Mouse (Mus musculus) olfactory bulb, adult 2 months (tissue): ENCODE measurements around the gene Pla2g4e.

Experiments
- CTCF ChIP-seq: fragments of 200-500 bp; IDR thresholded peaks from 2 replicates; pipeline ENCODE4 v1.5.1; 2012; ENCODE audit warnings: low read depth, mild to moderate bottlenecking, low read length, moderate library complexity; ENCODE audit not compliant: insufficient read depth
- POLR2A ChIP-seq: fragments of 200-500 bp; IDR thresholded peaks from 2 replicates; pipeline ENCODE4 v1.6.1; 2012; ENCODE audit warnings: mild to moderate bottlenecking, low read depth, low read length, moderate library complexity; ENCODE audit not compliant: insufficient read depth

GRCm38 (mm10) chr2:120117346-120117745, 127.8 kb downstream of the Pla2g4e start:
- TF ChIP-seq CTCF (no peak), POLR2A (no peak)
